Mouse (Mus musculus): Measurements from ENCODE around the gene Cd19.
"Not testable (repeated sequence)": the region's sequence is repeated elsewhere in the genome, so short reads cannot be mapped to it uniquely, and the experiment has no call there.

Cd19 gene

GRCm38 (mm10) chr7:126434726-126435125 is 20.0 kb upstream of the Cd19 start:
- DNase-seq (ENCODE audit: low spot score), result no peak

DNA sequence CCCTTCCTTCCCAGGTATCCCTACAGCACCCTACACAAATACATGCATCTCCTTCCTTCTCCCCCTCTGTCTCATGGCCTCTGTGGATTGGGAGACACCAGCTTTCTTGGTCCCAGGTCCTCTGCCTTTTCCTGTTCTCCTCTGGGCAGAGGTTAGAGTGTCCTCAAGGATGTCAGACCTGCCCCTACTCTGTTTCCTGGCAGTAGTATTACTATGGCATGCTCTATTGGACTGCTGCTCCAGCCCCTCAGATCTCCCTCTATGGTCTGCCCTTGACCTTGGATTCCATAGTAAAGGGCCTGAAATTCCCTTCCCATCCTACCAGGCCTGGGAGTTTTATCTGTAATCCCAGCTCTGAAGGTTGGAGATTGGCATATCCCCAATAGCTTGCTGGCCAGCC is 15.5 kb upstream of the Cd19 start:
- no peak for DNase-seq (ENCODE audit: low spot score)

DNA sequence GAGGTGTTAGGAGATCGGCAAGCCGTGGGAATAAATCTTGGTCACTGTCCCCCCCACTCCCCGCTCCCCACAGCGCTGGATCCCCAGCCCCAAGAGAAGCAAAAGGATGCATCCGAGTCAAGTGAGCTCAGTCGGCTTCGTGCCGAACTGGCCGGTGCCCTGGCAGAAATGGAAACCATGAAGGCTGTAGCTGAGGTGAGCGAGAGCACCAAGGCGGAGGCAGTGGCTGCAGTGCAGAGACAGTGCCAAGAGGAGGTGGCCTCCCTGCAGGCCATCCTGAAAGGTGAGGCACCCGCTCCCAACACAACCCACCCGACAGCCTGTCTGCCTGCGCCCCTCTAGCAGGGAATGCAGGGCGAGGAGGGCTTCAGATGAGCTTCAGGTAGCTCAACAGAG is 14.8 kb upstream of the Cd19 start:
- DNase-seq (ENCODE audit: low spot score), result no peak

GRCm38 (mm10) chr7:126428631-126429502 is 14.2 kb upstream of the Cd19 start, which contains the start of gene Rabep2:
Gene Rabep2 (plus strand): TSS chr7:126428759.
- peak; percentile 77 for DNase-seq (ENCODE audit: low spot score)

DNA sequence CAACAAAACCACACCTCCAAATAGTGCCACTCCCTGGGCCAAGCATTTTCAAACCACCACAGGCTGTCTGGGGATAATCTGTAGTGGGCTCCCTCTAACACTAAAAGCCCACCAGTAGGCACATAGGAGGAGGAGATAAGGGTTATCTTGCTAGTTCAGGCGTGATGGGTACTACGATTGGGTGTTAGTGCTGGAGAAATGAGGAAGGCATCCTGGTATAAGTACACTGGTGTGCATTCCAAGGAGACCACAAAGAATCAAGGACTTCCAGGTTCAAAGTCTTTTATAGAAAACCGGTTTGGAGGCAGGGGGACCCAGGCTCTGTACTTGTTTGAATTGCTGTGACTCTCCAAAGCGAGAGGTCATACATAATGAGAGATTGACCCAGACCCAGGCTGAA is 13.5 kb upstream of the Cd19 start:
- no peak for DNase-seq (ENCODE audit: low spot score)

DNA sequence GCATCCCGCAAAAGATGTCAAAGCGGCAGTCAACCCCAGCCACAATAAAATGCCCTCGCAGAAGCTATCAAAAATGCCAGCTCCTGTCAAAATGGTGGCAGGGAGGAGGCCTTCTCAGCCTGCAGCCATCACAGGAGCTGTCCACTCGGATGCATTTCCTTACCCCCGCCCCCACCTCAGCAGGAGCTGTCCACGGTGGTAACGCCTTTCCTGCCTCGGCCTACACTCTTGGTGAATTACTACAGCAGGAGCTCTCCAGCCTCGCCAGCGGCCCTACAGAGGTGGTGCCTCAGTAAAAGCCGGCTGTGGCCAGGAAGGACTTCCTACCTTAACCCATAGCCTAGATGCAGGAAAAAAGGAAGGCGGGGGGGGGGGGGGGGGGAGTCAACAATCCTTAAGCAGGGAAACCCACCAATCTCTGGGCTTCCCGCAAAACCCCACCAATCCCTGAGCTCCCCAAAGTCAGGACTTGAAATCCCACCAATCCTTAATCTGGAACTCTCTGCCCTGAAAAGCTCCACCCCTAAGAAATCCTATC is 12.7 kb upstream of the Cd19 start:
- DNase-seq (ENCODE audit: low spot score), result no peak

DNA sequence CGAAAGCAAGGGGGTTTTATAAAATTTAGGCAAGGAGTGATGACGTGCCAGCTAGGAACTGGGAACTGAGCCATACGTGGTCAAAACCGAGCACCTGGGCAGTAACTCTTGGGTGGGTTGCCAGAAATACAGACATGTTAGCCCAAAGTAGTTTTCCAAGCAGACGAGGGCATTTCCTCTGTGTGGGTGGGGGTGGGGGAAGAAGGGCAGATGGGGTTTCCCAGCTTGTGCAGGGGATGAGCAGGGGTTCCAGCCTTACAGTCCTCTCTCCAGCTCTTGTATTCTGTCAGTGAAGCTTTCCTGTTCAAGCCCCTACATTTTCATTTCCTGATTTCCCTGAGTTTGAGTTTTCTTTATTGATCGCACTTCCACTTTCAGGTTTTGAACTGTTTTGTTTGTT is 9.5 kb upstream of the Cd19 start:
- DNase-seq (ENCODE audit: low spot score), result no peak

GRCm38 (mm10) chr7:126421756-126422155 is 7.1 kb upstream of the Cd19 start:
- DNase-seq (ENCODE audit: low spot score), result no peak

DNA sequence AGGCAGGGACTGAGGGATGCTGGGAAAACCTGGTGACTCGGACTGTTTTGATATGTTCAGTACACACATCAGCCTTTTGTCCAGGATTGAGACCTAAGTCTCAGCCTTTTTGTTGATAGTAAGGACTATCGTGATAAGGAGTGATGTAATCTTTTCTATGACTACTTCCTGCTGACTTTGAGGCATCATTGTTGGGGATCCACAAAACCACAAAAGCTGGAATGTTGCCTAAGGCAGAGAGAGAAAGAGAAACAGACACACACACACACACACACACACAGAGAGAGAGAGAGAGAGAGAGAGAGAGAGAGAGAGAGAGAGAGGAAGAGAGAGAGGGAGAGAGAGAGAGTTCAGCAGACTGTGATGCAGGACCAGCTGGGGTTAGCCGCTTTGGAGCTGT is 3.8 kb upstream of the Cd19 start:
- DNase-seq (ENCODE audit: low spot score), result no peak

DNA sequence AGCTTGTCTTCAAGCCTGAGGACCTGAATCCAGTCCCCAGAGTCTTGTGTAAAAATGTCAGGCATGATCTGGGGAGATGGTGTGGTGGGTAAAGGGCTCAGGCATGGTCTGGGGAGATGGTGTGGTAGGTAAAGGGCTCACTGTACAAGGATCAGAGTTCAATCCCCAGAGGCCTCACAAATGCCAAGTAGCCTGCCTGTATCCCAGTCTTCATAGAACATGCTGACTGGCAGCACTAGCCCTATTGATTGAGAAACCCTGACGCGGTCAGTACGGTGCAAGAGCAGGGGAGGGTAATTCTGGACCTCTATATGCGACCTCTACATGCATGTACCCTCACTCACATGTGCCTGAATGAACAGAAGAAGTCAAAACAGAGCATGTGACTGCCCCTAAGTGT is 2.9 kb upstream of the Cd19 start:
- DNase-seq (ENCODE audit: low spot score), result no peak

DNA sequence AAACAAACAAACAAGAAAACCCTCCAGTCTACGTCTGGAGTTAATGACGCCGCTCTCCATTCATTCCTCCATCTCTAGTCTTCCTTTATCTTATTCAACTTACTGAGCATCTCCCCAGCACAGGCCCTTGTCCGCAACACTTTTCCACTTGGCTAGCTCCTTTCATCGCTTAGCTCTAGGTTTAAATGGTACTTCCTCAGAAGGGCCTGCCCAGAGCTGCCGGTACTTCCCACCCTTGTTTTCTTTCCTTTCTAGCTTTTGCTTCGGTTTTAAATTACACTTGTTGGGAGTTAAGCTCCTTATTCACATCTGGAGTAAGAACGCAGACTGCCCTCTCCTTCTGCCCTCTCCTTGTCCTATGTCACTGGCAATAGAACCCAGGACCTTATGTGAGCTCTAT is 2.4 kb upstream of the Cd19 start:
- DNase-seq (ENCODE audit: low spot score), result peak; percentile 7

- peak; percentile 17 for DNase-seq (ENCODE audit: low spot score)
These were observed 1.9 kb upstream of the Cd19 start for GRCm38 (mm10) chr7:126416615-126417014.

GRCm38 (mm10) chr7:126411061-126411460 is 3.6 kb downstream of the Cd19 start:
- no peak for DNase-seq (ENCODE audit: low spot score)

DNA sequence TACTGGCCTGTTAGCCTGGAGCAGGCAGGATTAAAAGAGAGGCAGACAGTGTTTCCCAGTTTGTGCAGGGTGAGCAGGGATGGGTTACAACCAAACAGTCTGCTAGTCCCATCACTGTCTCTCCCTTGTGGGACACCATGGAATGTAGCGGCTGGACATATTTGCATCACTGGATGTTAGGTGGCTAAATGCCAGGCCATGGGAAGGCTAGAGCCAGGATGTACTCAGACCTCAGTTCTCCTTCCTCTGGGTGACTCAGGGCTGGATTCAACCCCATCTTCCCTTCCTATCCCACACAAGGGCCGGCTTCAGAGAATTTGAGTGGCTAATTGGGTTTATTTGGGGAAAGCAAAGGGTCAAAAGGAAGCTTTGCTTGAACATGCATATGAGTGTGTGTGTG is 6.0 kb downstream of the Cd19 start:
- DNase-seq (ENCODE audit: low spot score), result no peak

GRCm38 (mm10) chr7:126402518-126402917 is 12.2 kb downstream of the Cd19 start:
- DNase-seq (ENCODE audit: low spot score), result not testable (repeated sequence)

- DNase-seq (ENCODE audit: low spot score), result peak; percentile 70
These were observed 15.1 kb downstream of the Cd19 start for GRCm38 (mm10) chr7:126399548-126399947.

- no peak for DNase-seq (ENCODE audit: low spot score)
These were observed 16.9 kb downstream of the Cd19 start for GRCm38 (mm10) chr7:126397822-126398221.

DNA sequence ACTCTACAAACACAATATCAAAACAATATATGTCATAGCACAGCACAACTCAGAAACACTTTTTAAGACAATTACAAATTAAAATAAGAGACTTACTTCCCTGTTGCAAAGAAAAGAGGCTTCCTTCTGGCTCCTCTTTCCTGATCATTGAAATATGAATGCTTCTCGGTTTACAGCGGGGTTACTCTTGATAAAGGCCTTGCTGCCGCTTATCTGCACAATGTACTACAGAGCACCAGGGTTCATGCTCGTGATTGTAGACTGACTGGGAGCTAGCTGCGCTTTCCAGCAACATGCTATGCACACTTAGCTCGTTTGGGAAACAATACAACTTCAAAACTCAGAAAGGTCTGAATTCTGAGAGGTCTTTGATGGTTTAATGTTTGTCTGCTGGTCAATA is 17.5 kb downstream of the Cd19 start:
- DNase-seq (ENCODE audit: low spot score), result no peak

GRCm38 (mm10) chr7:126396298-126397119 is 18.2 kb downstream of the Cd19 start, which contains the start of gene Nfatc2ip:
Gene Nfatc2ip (minus strand): TSS chr7:126396737.
- peak; percentile 93 for DNase-seq (ENCODE audit: low spot score)

- DNase-seq (ENCODE audit: low spot score), result not testable (repeated sequence)
These were observed 22.4 kb downstream of the Cd19 start for GRCm38 (mm10) chr7:126392086-126392884.

- DNase-seq (ENCODE audit: low spot score), result no peak
These were observed 26.5 kb downstream of the Cd19 start for GRCm38 (mm10) chr7:126388185-126388584.

DNA sequence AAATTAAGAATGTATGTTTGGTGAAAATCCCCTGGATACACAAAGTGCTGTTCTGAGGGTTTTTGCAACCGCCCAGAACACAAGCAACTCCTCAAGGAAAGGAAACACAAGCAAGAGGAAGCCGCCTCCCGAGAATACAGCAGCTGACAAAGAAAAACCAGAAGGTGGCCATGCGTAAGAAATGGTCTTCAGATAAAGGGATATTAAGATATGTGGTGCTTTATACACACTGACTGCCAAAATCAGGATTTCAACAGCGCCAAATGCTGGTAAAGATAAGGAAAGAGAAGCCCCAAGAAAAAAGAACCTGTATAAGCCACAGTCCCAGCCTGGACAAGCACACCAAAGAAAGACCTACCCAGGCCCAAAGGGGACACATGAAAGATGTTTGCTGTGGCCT is 31.1 kb downstream of the Cd19 start:
- DNase-seq (ENCODE audit: low spot score), result no peak
